Mouse (Mus musculus) common myeloid progenitor, adult 5-6 weeks (primary cell): Measurements from ENCODE around the gene Thrb. TPM values are rescaled to one million over a fixed set of nuclear protein-coding genes. Genes with fewer than 3 reads are reported as not detected.

Experiments
- ATAC-seq: replicated peaks from 2 replicates; pipeline ENCODE4 v1.8.0; 2016; ENCODE audit warnings: low read depth, mild to moderate bottlenecking, moderate TSS enrichment, inconsistent platforms; ENCODE audit not compliant: poor library complexity, severe bottlenecking
- total RNA-seq: library from RNA; stranded (forward); fragments of 200-1000, 187-1606 nt; gene quantifications from 2 replicates; pipeline ENCODE4 v1.2.3, GENCODE M21; 2017

The Thrb gene
- total RNA-seq, 1 experiment from 2014 or later, result 0.73 TPM

GRCm38 (mm10) chr14:17767987-17768386 lies 107.9 kb downstream of the Thrb start:
- no peak for ATAC-seq

GRCm38 (mm10) chr14:17774404-17774803 lies 114.3 kb downstream of the Thrb start:
- no peak for ATAC-seq

- no peak for ATAC-seq
Measured at GRCm38 (mm10) chr14:17781921-17782320, 121.9 kb downstream of the Thrb start.

DNA sequence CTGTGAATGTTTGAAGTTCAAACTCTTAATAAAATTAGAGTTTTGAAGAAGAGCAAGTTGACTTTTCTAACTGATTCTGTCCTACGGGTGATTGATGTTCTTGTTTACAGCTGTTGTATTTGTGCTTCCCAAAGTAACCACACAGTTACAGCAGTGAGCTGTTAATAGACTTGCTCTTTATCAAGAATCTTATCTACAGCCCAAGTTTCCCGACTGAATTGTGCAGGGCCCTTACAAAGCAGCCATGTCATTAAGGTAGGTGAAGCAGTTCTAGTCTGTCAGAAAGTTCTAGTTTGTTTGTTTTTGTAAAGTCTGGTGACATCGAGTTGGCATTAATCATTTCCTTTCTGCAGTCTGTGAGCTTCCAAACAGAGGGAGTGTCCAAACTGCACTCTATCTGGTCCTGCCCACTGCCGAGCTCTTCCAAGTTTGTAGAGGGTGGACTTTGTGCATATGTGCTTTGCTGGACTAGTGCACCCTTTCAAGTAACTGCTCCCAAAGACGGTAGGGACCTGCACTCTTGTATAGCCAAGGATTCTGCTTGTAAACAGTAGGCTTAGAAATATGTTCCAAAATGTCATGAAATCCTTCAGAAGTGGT lies 124.2 kb downstream of the Thrb start:
- ATAC-seq, result no peak

GRCm38 (mm10) chr14:17785370-17785769 lies 125.3 kb downstream of the Thrb start:
- ATAC-seq, result no peak

DNA sequence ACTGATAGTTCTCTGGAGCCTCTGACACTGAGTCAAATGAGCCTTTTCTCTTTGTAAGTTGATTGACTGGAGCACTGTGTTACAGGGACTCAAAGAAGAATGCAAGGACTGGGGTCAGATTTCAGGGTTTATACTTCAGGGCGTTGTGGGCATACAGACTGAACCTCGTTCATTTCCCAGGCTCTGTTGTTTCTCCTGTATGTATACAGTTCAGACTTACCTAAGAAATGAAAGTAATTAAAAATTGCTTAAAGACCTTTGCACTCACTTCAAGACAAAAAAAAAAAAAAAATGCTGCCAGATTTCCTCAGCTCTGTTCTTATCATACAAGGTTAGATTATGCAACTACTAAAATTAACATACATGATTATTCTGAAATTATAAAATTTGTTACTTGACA lies 126.2 kb downstream of the Thrb start:
- no peak for ATAC-seq

DNA sequence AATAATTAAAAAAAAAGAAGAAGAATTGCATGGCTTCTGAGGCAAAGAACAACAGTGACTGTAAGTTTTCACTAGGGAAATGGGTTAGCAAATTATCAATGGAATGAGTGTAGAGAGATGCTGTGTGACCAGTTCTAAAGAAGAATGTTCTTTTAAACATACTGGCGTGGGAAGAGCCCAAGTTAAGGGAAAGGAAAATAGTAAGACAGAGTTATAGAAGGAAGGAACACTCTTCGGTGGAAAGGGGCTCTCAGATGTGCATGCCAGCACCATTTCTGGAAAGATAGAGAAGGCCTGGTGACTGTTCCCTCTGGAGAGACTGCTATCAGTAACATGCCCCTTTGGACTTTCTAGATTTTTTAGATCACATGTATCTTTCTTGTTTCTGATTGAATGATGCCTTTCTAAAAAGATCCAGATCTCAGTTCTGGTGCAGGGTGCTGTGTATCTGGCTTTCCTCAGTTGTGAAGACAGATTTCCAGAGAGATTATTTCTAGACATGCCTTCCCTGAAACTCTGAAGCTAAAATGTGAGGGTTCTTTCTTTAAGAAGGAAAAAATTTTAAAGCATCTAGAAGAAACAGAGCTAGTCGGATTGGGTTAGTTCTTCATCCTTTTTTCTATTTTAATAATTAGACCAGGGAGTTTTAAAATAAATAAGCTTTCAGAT lies 144.0 kb downstream of the Thrb start:
- no peak for ATAC-seq

DNA sequence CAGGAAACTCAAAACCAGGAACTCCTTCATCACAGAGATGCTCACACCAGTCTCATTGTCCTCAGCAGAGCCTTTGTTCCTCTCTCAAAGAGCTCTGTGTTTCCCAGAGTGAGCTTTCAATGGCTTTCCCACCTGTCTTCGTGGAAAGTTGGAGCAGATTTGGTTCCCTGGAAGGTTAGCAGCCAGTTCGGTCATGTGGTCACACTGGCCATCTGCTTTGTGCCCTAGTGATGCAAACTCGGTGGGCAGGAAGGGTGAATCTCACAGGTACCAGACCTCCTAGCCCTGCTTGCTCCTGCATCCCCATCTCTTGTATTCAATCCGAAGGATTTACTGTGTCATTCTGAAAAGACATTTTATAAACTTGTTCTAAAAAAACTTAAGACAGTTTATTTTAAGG lies 151.0 kb downstream of the Thrb start:
- ATAC-seq, result no peak

GRCm38 (mm10) chr14:17812414-17812813 lies 152.4 kb downstream of the Thrb start:
- no peak for ATAC-seq

DNA sequence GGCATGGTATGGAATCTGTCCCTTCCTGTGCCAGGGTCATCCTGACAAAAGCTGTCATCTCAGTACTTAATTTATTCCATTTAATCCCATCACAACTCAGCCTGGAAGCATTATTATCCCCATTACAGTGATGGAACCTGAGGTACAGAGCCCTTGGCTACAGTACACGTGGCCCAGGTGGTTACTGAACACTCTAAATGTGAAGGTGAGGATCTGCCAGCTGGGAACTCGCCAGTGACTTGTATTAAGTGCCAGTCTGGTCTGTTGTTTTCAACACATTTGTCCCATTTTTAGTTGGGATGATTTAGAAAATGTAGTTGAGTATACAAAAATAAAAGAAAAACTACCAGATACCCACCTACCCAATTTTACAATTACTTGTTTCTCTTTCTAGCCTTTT lies 155.0 kb downstream of the Thrb start:
- ATAC-seq, result no peak

DNA sequence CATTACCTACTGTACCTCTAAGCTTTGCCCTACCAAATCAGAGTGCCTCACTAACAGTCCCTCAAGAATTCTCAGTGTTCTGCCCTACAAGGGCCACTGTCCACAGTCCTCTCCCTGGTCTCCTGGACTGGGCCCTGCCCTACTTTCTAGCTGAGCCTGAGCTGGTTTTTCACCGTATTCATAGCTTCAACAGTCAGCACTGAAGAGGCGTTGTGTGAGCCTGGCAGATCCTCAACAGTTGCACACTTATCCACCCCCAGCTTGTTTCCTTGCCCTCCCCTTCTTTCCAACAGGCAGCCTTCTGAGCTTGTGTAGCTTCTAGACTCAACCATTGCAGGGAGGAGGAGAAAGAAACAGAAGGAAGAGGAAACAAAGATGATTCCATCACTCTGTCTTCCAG lies 158.0 kb downstream of the Thrb start:
- no peak for ATAC-seq

DNA sequence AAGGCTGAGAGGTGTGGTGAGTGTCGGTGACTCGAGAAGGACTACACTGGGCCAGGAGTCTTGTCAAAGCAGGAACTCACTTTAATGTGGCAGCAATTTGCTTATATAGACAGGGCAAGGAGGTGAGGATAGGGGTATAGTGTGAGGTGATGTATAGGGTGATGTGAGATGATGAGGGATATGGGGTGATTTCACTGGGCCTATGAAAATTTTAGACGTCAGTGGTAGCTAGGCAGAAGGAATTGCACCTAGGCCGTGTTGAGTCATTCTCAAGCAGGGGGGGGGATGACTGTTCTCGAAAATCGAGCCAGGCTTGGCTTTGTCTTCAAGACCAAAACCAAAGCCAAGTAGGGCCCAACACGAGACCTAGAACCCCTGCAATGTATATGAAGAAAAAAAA lies 162.7 kb downstream of the Thrb start:
- no peak for ATAC-seq

- ATAC-seq, result no peak
Measured at GRCm38 (mm10) chr14:17827401-17827800, 167.3 kb downstream of the Thrb start.

DNA sequence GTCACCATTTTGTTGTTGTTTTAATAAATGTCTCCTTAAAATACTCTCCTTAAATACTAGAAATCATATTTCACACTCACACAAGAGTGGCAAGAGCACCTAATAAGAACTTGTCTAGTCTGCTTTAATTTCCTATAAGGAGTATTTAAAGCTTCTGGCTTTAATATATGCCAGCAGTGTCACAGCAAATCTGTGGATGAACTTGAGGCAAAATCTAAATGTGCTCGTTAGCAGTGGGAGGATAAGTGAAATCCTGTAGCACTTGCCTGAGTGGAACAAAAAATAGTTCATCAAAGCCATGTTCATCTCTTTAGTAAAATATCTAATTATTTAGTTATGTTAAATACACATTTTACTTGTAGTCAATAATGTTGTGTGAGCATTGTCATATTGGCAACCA lies 175.7 kb downstream of the Thrb start:
- ATAC-seq, result no peak

- ATAC-seq, result no peak
Measured at GRCm38 (mm10) chr14:17836766-17837165, 176.7 kb downstream of the Thrb start.

GRCm38 (mm10) chr14:17845003-17845697 lies 185.1 kb downstream of the Thrb start:
- ATAC-seq, result no peak

- no peak for ATAC-seq
Measured at GRCm38 (mm10) chr14:17845871-17846270, 185.8 kb downstream of the Thrb start.

GRCm38 (mm10) chr14:17846700-17847099 lies 186.6 kb downstream of the Thrb start:
- no peak for ATAC-seq

- ATAC-seq, result no peak
Measured at GRCm38 (mm10) chr14:17847211-17847610, 187.2 kb downstream of the Thrb start.

- no peak for ATAC-seq
Measured at GRCm38 (mm10) chr14:17850355-17850754, 190.3 kb downstream of the Thrb start.

GRCm38 (mm10) chr14:17852236-17852635 lies 192.2 kb downstream of the Thrb start:
- no peak for ATAC-seq
